Mouse (Mus musculus): Measurements from ENCODE around the gene Gm42742. TPM values are rescaled to one million over a fixed set of nuclear protein-coding genes. Genes with fewer than 3 reads are reported as not detected.

The Gm42742 gene
- polyA plus RNA-seq, 1 experiment from 2014 or later = 52.7 TPM

DNA sequence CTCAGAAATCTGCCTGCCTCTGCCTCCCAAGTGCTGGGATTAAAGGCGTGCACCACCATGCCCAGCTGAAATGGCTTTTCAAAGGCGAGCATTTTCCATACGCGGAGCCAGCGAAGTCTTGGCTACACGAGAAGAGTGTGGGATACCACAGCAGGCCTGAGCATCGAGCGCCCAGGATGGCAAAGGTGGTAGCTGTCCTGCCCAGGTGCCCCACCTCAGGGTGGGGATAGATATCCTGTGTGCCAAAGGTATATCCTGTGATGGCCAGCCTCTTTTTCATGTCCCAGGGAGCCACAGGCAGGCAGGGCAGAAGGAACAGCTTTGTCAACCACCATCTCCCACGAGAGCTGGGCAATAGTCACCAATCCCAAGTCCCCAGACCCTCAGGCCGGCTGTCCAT is 8.1 kb downstream of the Gm42742 start:
- DNase-seq (ENCODE audit: low spot score) = no peak
- H3K9me3 ChIP-seq (replicated peaks; ENCODE audit: control insufficient read depth, low read length) = no peaks in the 10 kb centered on the region
- 96% methylated on average over 10 of the region's 10 CpGs for WGBS
- H3K36me3 ChIP-seq (replicated peaks; ENCODE audit: control insufficient read depth, insufficient read depth, low read depth, low read length) = peaks cover 4% of the 10 kb centered on the region
- H3K4me2 ChIP-seq (ENCODE audit: low read depth, low read length) = no peak overlapping the region
- H3K9ac ChIP-seq (replicated peaks; ENCODE audit: low read length) = no peak overlapping the region
- H3K4me3 ChIP-seq (ENCODE audit: low read depth, low read length) = no peak overlapping the region
- no peaks in the 10 kb centered on the region for H3K27me3 ChIP-seq (ENCODE audit: control insufficient read depth, insufficient read depth, low read length)
- ATAC-seq (replicated peaks; ENCODE audit: insufficient number of reproducible peaks, low FRiP score, low TSS enrichment, low read depth) = no peak
- peaks cover 11% of the 10 kb centered on the region; the same call in 1 of the 2 replicates for H3K4me1 ChIP-seq (ENCODE audit: control insufficient read depth, insufficient read depth, low read length)
- no peak overlapping the region for H3K27ac ChIP-seq (replicated peaks; ENCODE audit: low read depth, low read length)

DNA sequence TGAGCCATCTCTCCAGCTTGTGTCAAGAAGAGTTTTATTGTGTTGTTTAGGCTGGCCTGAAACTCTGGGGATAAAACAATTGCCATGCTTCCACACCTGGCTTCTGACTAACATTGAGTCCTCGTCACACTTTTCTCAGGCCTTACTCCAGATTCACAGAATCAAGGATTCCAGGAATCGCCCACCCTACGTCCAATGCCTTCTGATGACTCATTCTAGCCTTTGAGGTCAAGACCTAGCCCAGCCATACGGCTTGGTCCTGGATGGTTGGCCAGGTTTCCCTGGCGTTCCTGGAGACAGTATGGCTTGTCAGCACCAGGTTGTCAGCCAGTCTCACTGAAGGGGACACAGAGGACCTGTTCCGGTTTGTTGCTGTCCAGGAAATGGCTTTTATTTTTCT is 8.5 kb downstream of the Gm42742 start:
- Histone ChIP-seq H3K4me2 (ENCODE audit: low read depth, low read length) (no peak overlapping the region), H3K36me3 (replicated peaks; ENCODE audit: control insufficient read depth, insufficient read depth, low read depth, low read length) (peaks cover 4% of the 10 kb centered on the region), H3K4me3 (ENCODE audit: low read depth, low read length) (no peak overlapping the region), H3K9ac (replicated peaks; ENCODE audit: low read length) (no peak overlapping the region), H3K27ac (replicated peaks; ENCODE audit: low read depth, low read length) (no peak overlapping the region), H3K27me3 (ENCODE audit: control insufficient read depth, insufficient read depth, low read length) (no peaks in the 10 kb centered on the region), H3K4me1 (ENCODE audit: control insufficient read depth, insufficient read depth, low read length) (peaks cover 11% of the 10 kb centered on the region; the same call in 1 of the 2 replicates), H3K9me3 (replicated peaks; ENCODE audit: control insufficient read depth, low read length) (no peaks in the 10 kb centered on the region)
- WGBS = 86% methylated on average over 6 of the region's 6 CpGs
- no peak for DNase-seq (ENCODE audit: low spot score)
- ATAC-seq (replicated peaks; ENCODE audit: insufficient number of reproducible peaks, low FRiP score, low TSS enrichment, low read depth) = no peak

DNA sequence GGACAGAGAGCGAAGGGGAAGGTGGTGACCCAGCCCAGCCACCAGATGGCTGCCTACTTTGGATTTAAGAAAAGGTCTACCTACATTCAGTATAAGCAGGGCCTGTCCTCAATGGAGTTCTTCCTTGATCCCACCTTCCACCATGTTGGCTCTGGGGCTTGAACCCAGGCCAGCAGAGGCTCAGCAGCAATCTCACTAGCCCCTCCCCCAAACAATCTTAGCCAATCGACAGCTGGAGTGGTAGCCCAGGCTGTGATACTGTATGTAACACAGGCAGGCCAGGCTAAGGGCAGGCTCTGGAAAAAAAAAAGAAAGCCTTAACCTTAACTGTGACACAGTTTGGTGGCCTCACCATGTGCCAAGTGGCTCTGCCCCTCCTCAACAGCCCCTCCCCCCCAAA is 9.2 kb downstream of the Gm42742 start:
- ATAC-seq (replicated peaks; ENCODE audit: insufficient number of reproducible peaks, low FRiP score, low TSS enrichment, low read depth) = no peak
- Histone ChIP-seq H3K4me3 (ENCODE audit: low read depth, low read length) (no peak overlapping the region), H3K27me3 (ENCODE audit: control insufficient read depth, insufficient read depth, low read length) (no peaks in the 10 kb centered on the region), H3K4me1 (ENCODE audit: control insufficient read depth, insufficient read depth, low read length) (peaks cover 11% of the 10 kb centered on the region; the same call in 1 of the 2 replicates), H3K9me3 (replicated peaks; ENCODE audit: control insufficient read depth, low read length) (no peaks in the 10 kb centered on the region), H3K4me2 (ENCODE audit: low read depth, low read length) (no peak overlapping the region), H3K9ac (replicated peaks; ENCODE audit: low read length) (no peak overlapping the region), H3K36me3 (replicated peaks; ENCODE audit: control insufficient read depth, insufficient read depth, low read depth, low read length) (peaks cover 4% of the 10 kb centered on the region), H3K27ac (replicated peaks; ENCODE audit: low read depth, low read length) (no peak overlapping the region)
- WGBS = 73% methylated on average over 2 of the region's 2 CpGs
- no peak for DNase-seq (ENCODE audit: low spot score)

DNA sequence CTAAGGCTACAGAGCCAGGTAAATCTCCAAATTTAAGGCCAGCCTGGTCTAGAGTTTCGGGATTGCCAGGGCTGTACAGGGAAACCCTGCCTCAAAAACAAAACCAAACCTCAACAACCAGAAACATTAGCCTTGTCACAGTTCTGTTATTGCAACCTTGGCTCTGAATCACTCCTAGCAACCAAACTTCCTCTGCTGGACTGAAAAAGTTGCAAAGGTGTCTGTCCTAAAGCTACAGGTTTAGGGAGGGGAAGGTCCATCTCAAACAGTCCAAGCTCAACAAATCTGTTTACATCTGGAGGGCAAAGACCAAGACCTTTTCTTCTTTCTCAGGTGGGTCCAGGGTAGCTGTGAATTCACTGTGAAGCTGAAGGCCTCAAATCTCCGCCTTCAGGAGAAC is 9.8 kb downstream of the Gm42742 start:
- Histone ChIP-seq H3K4me1 (ENCODE audit: control insufficient read depth, insufficient read depth, low read length) (peaks cover 11% of the 10 kb centered on the region; the same call in 1 of the 2 replicates), H3K27me3 (ENCODE audit: control insufficient read depth, insufficient read depth, low read length) (no peaks in the 10 kb centered on the region), H3K4me2 (ENCODE audit: low read depth, low read length) (no peak overlapping the region), H3K27ac (replicated peaks; ENCODE audit: low read depth, low read length) (no peak overlapping the region), H3K4me3 (ENCODE audit: low read depth, low read length) (no peak overlapping the region), H3K9me3 (replicated peaks; ENCODE audit: control insufficient read depth, low read length) (no peaks in the 10 kb centered on the region), H3K9ac (replicated peaks; ENCODE audit: low read length) (no peak overlapping the region), H3K36me3 (replicated peaks; ENCODE audit: control insufficient read depth, insufficient read depth, low read depth, low read length) (peaks cover 4% of the 10 kb centered on the region)
- ATAC-seq (replicated peaks; ENCODE audit: insufficient number of reproducible peaks, low FRiP score, low TSS enrichment, low read depth) (no peak), DNase-seq (ENCODE audit: low spot score) (no peak)
- WGBS = 95% methylated on average over 2 of the region's 2 CpGs

DNA sequence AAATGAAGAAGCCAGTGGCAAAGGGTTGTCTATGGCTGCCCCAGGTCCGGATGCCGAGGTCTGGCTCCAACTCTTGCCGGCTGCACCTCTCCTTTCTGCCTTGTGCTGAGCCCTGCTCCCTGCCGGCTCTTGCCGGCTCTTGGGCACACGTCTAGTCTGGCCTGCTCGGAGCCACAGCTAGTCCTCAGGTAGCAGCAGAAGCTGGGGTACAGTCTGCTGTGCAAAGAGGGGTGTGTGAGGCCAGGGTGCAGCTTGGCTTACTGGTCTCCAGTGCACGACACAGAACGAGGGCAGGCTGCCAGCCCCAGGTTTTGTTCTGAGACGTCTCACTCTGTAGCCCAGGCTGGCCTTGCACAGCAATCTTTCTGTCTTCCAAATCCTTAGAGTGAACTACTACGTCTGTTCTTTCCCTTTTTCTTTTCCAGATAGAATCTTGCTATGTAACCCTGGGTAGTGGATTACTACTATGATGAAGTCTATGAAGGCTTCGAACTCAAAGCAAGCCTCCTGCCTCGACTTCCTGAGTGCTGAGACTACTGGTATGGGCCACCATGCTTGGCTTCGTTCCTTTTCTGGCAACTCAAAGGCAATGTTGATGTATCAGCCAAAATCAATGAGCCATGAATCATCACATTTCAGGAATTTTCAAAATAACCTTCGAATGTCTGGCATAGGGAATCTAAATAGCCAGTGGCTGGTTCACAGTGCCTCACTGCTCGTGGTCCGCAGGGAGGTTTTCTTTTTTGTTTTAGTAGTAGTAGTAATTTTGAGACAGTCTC is 11.4 kb downstream of the Gm42742 start:
- peaks cover 4% of the 10 kb centered on the region; the same call in 1 of the 2 replicates for H3K4me1 ChIP-seq (ENCODE audit: control insufficient read depth, insufficient read depth, low read length)
- H3K4me2 ChIP-seq (ENCODE audit: low read depth, low read length) = no peak overlapping the region
- H3K36me3 ChIP-seq (replicated peaks; ENCODE audit: control insufficient read depth, insufficient read depth, low read depth, low read length) = peaks cover 4% of the 10 kb centered on the region
- H3K27me3 ChIP-seq (ENCODE audit: control insufficient read depth, insufficient read depth, low read length) = no peaks in the 10 kb centered on the region
- WGBS = 84% methylated on average over 17 of the region's 17 CpGs
- H3K27ac ChIP-seq (replicated peaks; ENCODE audit: low read depth, low read length) = no peak overlapping the region
- DNase-seq (ENCODE audit: low spot score) = no peak
- H3K9me3 ChIP-seq (replicated peaks; ENCODE audit: control insufficient read depth, low read length) = no peaks in the 10 kb centered on the region
- no peak overlapping the region for H3K4me3 ChIP-seq (ENCODE audit: low read depth, low read length)
- H3K9ac ChIP-seq (replicated peaks; ENCODE audit: low read length) = no peak overlapping the region
- ATAC-seq (replicated peaks; ENCODE audit: insufficient number of reproducible peaks, low FRiP score, low TSS enrichment, low read depth) = no peak

DNA sequence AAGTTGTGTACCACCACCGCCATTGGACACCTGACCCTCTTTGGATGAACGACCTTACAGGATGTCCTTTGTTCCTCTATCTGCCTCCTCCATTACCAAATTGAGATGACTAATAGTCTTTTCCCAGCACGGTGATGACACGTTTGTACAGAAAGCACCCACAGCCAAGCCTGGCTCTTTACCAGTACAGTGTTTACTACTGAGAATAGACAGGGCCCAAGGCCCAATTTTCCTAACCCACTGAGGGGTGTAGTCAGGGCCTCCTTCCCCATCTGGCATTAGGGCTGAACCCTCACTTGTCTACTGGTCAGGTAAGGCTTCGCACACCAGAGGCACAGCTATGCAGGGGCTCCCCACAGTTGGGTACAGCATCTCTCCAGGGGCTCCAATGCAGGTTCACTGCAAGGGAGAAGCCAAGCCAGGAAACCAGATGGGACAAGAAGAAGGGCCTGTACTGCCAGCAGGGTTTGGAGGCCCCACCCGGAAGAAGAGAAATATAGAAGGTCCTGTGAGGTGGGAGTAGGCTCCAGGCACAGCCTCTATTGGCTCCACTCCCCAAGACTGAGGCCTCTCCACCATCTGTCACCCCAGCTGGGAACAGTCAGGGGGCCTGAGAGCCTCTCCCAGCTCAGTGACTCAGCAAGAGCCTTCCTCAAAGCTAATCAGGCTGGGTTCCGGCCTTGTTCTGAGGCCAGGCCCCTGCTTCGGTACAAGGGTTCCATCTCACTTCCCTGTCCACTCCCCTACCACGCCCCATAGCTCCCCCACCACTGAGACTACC is 12.5 kb downstream of the Gm42742 start:
- H3K27me3 ChIP-seq (ENCODE audit: control insufficient read depth, insufficient read depth, low read length) = no peaks in the 10 kb centered on the region
- H3K9ac ChIP-seq (replicated peaks; ENCODE audit: low read length) = no peak overlapping the region
- WGBS = 77% methylated on average over 9 of the region's 9 CpGs
- H3K4me2 ChIP-seq (ENCODE audit: low read depth, low read length) = no peak overlapping the region
- DNase-seq (ENCODE audit: low spot score) = no peak
- H3K4me3 ChIP-seq (ENCODE audit: low read depth, low read length) = no peak overlapping the region
- no peak overlapping the region for H3K27ac ChIP-seq (replicated peaks; ENCODE audit: low read depth, low read length)
- H3K36me3 ChIP-seq (replicated peaks; ENCODE audit: control insufficient read depth, insufficient read depth, low read depth, low read length) = peaks cover 2% of the 10 kb centered on the region
- peak; percentile 69 for ATAC-seq (replicated peaks; ENCODE audit: insufficient number of reproducible peaks, low FRiP score, low TSS enrichment, low read depth)
- H3K4me1 ChIP-seq (ENCODE audit: control insufficient read depth, insufficient read depth, low read length) = no peaks in the 10 kb centered on the region
- H3K9me3 ChIP-seq (replicated peaks; ENCODE audit: control insufficient read depth, low read length) = no peaks in the 10 kb centered on the region

DNA sequence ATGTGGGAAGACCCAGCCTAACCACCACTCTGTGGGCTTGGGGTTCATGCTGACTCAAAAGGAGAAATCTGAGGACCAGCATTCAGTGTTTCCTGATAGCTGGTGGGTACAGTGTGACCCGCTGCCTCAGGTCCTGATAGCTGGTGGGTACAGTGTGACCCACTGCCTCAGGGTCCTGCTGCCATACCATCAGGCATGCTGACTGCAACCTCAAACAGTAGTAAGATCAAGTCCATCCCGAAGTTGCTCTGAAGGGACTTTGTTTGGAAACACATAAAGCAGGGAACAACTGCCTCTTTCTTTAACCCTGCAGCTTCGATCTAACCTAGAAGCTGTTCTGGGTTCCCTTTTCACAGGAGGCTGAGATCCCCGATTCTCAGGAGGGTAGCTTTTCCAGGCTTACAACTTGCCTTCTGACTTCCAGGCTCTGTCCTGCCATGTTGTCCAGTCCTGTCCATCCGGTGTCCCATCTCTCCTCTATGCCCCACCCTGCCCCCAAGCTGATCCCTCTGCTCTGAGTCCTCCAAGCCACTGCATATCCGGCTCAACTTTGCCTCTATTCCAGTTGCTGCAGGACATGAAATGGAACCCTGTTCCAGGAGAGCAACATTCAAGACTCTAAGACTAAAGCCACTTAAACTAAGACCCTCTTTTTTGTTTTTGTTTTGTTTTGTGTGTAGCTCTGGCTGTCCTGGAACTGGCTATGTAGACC is 13.4 kb downstream of the Gm42742 start:
- H3K4me2 ChIP-seq (ENCODE audit: low read depth, low read length) = no peak overlapping the region; the same call in 1 of the 2 replicates
- H3K9ac ChIP-seq (replicated peaks; ENCODE audit: low read length) = no peak overlapping the region
- WGBS = 80% methylated on average over 6 of the region's 6 CpGs
- no peaks in the 10 kb centered on the region for H3K36me3 ChIP-seq (replicated peaks; ENCODE audit: control insufficient read depth, insufficient read depth, low read depth, low read length)
- ATAC-seq (replicated peaks; ENCODE audit: insufficient number of reproducible peaks, low FRiP score, low TSS enrichment, low read depth) (no peak), DNase-seq (ENCODE audit: low spot score) (no peak)
- no peak overlapping the region for H3K27ac ChIP-seq (replicated peaks; ENCODE audit: low read depth, low read length)
- no peak overlapping the region for H3K4me3 ChIP-seq (ENCODE audit: low read depth, low read length)
- no peaks in the 10 kb centered on the region for H3K4me1 ChIP-seq (ENCODE audit: control insufficient read depth, insufficient read depth, low read length)
- H3K27me3 ChIP-seq (ENCODE audit: control insufficient read depth, insufficient read depth, low read length) = no peaks in the 10 kb centered on the region
- H3K9me3 ChIP-seq (replicated peaks; ENCODE audit: control insufficient read depth, low read length) = no peaks in the 10 kb centered on the region
